Mouse (Mus musculus): ENCODE data around the gene Pip5k1b.

- TF ChIP-seq POLR2A (IDR thresholded peaks at IDR 0.05; ENCODE audit: low read depth, low read length) (no peak), CTCF (IDR thresholded peaks at IDR 0.05; ENCODE audit: borderline replicate concordance, insufficient read depth, low read length) (no peak)
Observed at GRCm38 (mm10) chr19:24312556-24313342, 242.9 kb downstream of the Pip5k1b start.
